Mouse (Mus musculus) MEL (cell line): ENCODE measurements around the gene Ddx52. TPM values are rescaled to one million over a fixed set of nuclear protein-coding genes. Genes with fewer than 3 reads are reported as not detected.

Experiments used
- DNase-seq: peaks from one replicate; pipeline ENCODE4 v3.0.0; 2011; ENCODE audit warnings: low read depth, low spot score
- H3K27ac ChIP-seq: 2 replicates; pipeline ENCODE4 v1.5.1; 2012; ENCODE audit warnings: low read depth, mild to moderate bottlenecking, control low read depth, low read length, moderate library complexity; ENCODE audit not compliant: control insufficient read depth
- H3K27me3 ChIP-seq, 2 experiments: fragments of 150-350 bp in 1 of 2; sonication (generic) in 1 of 2; 2 replicates each; pipeline ENCODE4 v1.6.1; 2012; ENCODE audit warnings: low read length in 2 of 2, mild to moderate bottlenecking in 2 of 2, improper control_type of control experiment in 1 of 2, moderate library complexity in 1 of 2; ENCODE audit not compliant: insufficient read depth in 2 of 2, control insufficient read depth in 1 of 2
- H3K36me3 ChIP-seq, 2 experiments: 2 replicates each; pipeline ENCODE4 v1.6.1; 2012 to 2014; ENCODE audit warnings: low read length in 2 of 2, improper control_type of control experiment in 1 of 2, inconsistent platforms in 1 of 2, mild to moderate bottlenecking in 1 of 2; ENCODE audit not compliant: insufficient read depth in 2 of 2, control insufficient read depth in 1 of 2
- H3K4me1 ChIP-seq, 2 experiments: fragments of 150-350 bp in 1 of 2; sonication (generic) in 1 of 2; 2 replicates each; pipeline ENCODE4 v1.6.1; 2012; ENCODE audit warnings: low read length in 2 of 2, improper control_type of control experiment in 1 of 2, mild to moderate bottlenecking in 1 of 2; ENCODE audit not compliant: insufficient read depth in 2 of 2, control insufficient read depth in 1 of 2
- H3K4me3 ChIP-seq, 2 experiments: fragments of 150-350 bp in 1 of 2; sonication (generic) in 1 of 2; 2 replicates each; pipeline ENCODE4 v1.5.1; 2012; ENCODE audit warnings: low read depth in 2 of 2, low read length in 2 of 2, mild to moderate bottlenecking in 2 of 2, moderate library complexity in 2 of 2, control low read depth in 1 of 2, improper control_type of control experiment in 1 of 2; ENCODE audit not compliant: control insufficient read depth in 1 of 2, insufficient read depth in 1 of 2
- H3K79me2 ChIP-seq: 2 replicates; pipeline ENCODE4 v1.6.1; 2012; ENCODE audit warnings: mild to moderate bottlenecking, low read length, moderate library complexity; ENCODE audit not compliant: control insufficient read depth, poor library complexity, insufficient read depth
- H3K9ac ChIP-seq: 2 replicates; pipeline ENCODE4 v1.6.1; 2012; ENCODE audit warnings: low read depth, mild to moderate bottlenecking, control low read depth, low read length, moderate library complexity; ENCODE audit not compliant: control insufficient read depth, poor library complexity, severe bottlenecking
- H3K9me3 ChIP-seq: fragments of 150-350 bp; sonication (generic); replicated peaks from 2 replicates; pipeline ENCODE4 v1.6.1; 2012; ENCODE audit warnings: mild to moderate bottlenecking, low read length, improper control_type of control experiment, moderate library complexity; ENCODE audit not compliant: insufficient read depth
- EP300 ChIP-seq, 2 experiments: IDR thresholded peaks; 2 replicates each; pipeline ENCODE4 v1.6.1; 2011; ENCODE audit warnings: improper control_type of control experiment in 2 of 2, low read length in 2 of 2, low read depth in 1 of 2, mild to moderate bottlenecking in 1 of 2
- ETS1 ChIP-seq: IDR thresholded peaks from 2 replicates; pipeline ENCODE4 v1.6.1; 2012; ENCODE audit warnings: low read depth, mild to moderate bottlenecking, inconsistent platforms, low read length, improper control_type of control experiment, moderate library complexity
- GABPA ChIP-seq: IDR thresholded peaks from 2 replicates; pipeline ENCODE4 v1.6.1; 2012; ENCODE audit warnings: low read depth, mild to moderate bottlenecking, inconsistent platforms, low read length, improper control_type of control experiment, moderate library complexity
- GATA1 ChIP-seq: IDR thresholded peaks from 2 replicates; pipeline ENCODE4 v1.6.1; 2011; ENCODE audit warnings: low read depth, low read length, improper control_type of control experiment
- HCFC1 ChIP-seq: IDR thresholded peaks from 2 replicates; pipeline ENCODE4 v1.6.1; 2012; ENCODE audit warnings: low read depth, mild to moderate bottlenecking, inconsistent platforms, low read length, improper control_type of control experiment, moderate library complexity
- JUND ChIP-seq: IDR thresholded peaks from 2 replicates; pipeline ENCODE4 v1.6.1; 2011; ENCODE audit warnings: low read depth, mild to moderate bottlenecking, improper control_type of control experiment, low read length
- MAFK ChIP-seq: IDR thresholded peaks from 2 replicates; pipeline ENCODE4 v1.6.1; 2011; ENCODE audit warnings: low read depth, mild to moderate bottlenecking, low read length, improper control_type of control experiment, borderline replicate concordance
- MAZ ChIP-seq: IDR thresholded peaks from 2 replicates; pipeline ENCODE4 v1.6.1; 2012; ENCODE audit warnings: low read depth, mild to moderate bottlenecking, inconsistent platforms, low read length, improper control_type of control experiment
- MXI1 ChIP-seq: IDR thresholded peaks from 2 replicates; pipeline ENCODE4 v1.6.1; 2011; ENCODE audit warnings: mild to moderate bottlenecking, low read depth, low read length, improper control_type of control experiment
- MYB ChIP-seq: IDR thresholded peaks from 2 replicates; pipeline ENCODE4 v1.6.1; 2011; ENCODE audit warnings: mild to moderate bottlenecking, low read depth, low read length, improper control_type of control experiment
- MYC ChIP-seq: IDR thresholded peaks from 2 replicates; pipeline ENCODE4 v1.6.1; 2011; ENCODE audit warnings: low read depth, mild to moderate bottlenecking, low read length, improper control_type of control experiment, moderate library complexity
- POLR2A ChIP-seq, 2 experiments: IDR thresholded peaks; 2 replicates each; pipeline ENCODE4 v1.6.1; 2011 to 2012; ENCODE audit warnings: low read length in 2 of 2, mild to moderate bottlenecking in 2 of 2, control low read depth in 1 of 2, improper control_type of control experiment in 1 of 2, low read depth in 1 of 2, moderate library complexity in 1 of 2; ENCODE audit not compliant: control insufficient read depth in 1 of 2, insufficient read depth in 1 of 2, poor library complexity in 1 of 2
- POLR2AphosphoS2 ChIP-seq: IDR thresholded peaks from 2 replicates; pipeline ENCODE4 v1.6.1; 2011; ENCODE audit warnings: low read length, improper control_type of control experiment
- SIN3A ChIP-seq: IDR thresholded peaks from 2 replicates; pipeline ENCODE4 v1.6.1; 2012; ENCODE audit warnings: low read length, improper control_type of control experiment, inconsistent platforms
- TBP ChIP-seq: IDR thresholded peaks from 2 replicates; pipeline ENCODE4 v1.8.0; 2011; ENCODE audit warnings: low read depth, low read length, improper control_type of control experiment
- TCF12 ChIP-seq: IDR thresholded peaks from 2 replicates; pipeline ENCODE4 v1.6.1; 2014; ENCODE audit warnings: low read depth, mild to moderate bottlenecking, inconsistent platforms, low read length, improper control_type of control experiment, moderate library complexity
- ZC3H11A ChIP-seq: IDR thresholded peaks from 2 replicates; pipeline ENCODE4 v1.6.1; 2012; ENCODE audit warnings: low read depth, mild to moderate bottlenecking, inconsistent platforms, low read length, improper control_type of control experiment
- ZKSCAN1 ChIP-seq: IDR thresholded peaks from 2 replicates; pipeline ENCODE4 v1.6.1; 2012; ENCODE audit warnings: low read depth, mild to moderate bottlenecking, inconsistent platforms, low read length, improper control_type of control experiment, moderate library complexity
- polyA plus RNA-seq, 2 experiments: library from polyadenylated mRNA; stranded (reverse) in 1 of 2; unstranded in 1 of 2; fragments of >175 nt in 1 of 2; fragments of >200 nt in 1 of 2; gene quantifications; 2 replicates each; pipeline versions ENCODE4 v1.2.1 to v1.2.4; 2012; ENCODE audit warnings: low replicate concordance in 2 of 2, low read depth in 1 of 2; ENCODE audit not compliant: insufficient read length in 2 of 2, insufficient read depth in 1 of 2, missing spikeins in 1 of 2
- total RNA-seq: library from RNA; depleted of rRNA; stranded (reverse); fragments of 300-350 nt; gene quantifications from 2 replicates; pipeline ENCODE4 v1.2.3, GENCODE M21; 2012

Gene Ddx52
- total and polyA plus RNA-seq, 3 experiments: 48.2 to 58.6 TPM; not detected in 1

DNA sequence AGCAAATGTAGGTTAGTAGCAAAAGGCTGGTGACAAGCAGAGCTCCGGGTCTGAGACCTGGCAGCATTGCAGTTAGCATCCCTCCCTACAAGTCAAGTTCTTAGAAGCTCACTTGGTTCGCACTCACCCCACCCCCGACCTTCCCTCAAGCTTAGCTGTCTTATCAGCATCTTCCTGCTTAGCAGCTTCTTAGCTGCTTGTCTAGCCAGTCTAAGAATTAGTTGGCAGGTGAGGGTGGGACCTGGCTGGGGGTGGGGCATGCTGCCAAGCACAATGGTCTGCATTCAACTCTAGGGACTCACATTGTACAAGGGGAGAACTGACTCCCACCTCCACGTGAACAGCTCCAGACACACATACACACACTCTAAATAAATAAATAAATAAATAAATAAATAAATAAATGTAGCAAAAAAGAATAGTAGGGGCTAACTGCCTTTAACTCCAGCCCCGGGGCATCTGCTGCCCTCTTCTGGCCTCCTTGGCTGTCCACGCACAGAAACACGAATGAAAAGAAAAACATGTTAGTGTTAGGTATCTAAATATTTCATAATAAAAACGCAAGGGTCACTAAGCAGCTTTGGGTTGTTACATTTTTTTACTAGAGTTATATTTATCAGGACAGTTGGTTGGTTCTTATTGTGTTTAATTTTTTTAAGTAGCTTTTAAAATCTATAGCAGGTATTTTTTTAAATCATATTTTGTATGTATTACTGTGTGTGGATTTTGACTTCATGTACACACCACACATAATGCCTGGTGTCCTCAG is 25.8 kb downstream of the Ddx52 start (continued):
- no peak for TF ChIP-seq TBP

DNA sequence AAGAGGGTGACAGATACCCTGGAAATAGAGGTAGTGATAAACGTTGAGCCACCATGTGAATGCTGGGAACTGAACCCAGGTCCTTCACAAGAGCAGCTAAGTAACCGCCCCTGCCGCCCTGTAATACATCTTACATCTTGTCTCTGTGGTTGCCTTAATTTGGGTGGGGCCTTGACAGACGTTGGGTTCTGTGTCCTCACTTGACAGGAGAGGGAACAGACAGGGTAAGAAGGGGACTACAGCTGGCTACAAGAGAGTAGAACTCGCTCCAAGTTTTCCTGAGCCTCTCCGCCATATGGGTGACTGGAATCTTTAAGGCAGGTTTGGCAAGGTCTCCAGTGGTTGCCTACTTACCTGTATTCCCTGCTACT is 26.3 kb downstream of the Ddx52 start:
- TF ChIP-seq SIN3A: peak; percentile 78; the same call in 1 of the 2 replicates
- TF ChIP-seq HCFC1: peak; percentile 44; the same call in 1 of the 2 replicates
- TF ChIP-seq MAFK: no peak
- peak; percentile 73 for TF ChIP-seq MXI1
- TF ChIP-seq MYB: peak; percentile 61
- TF ChIP-seq GATA1: peak; percentile 3; the same call in 1 of the 2 replicates
- TF ChIP-seq TBP: peak; percentile 29; the same call in 1 of the 2 replicates
- TF ChIP-seq MAZ: 0 out of 2 replicates have a peak, but pooled peaks have one; percentile 59
- TF ChIP-seq ZKSCAN1: no peak
- TF ChIP-seq ETS1: peak; percentile 71; the same call in 1 of the 2 replicates
- TF ChIP-seq GABPA: no peak
- peak; percentile 10 to 79; a peak in 2 of 4 replicates for TF ChIP-seq EP300 (IDR thresholded peaks at IDR 0.05; ENCODE audit: low read depth in 1 of 2, low read length in 2 of 2)
- no peak for TF ChIP-seq ZC3H11A
- peak; percentile 48 for TF ChIP-seq TCF12
- peak in 1 of 2 experiments; percentile 67; a peak in 2 of 4 replicates for TF ChIP-seq POLR2A (IDR thresholded peaks at IDR 0.05; ENCODE audit: control insufficient read depth in 1 of 2, insufficient read depth in 1 of 2, low read depth in 1 of 2, low read length in 2 of 2, poor library complexity in 1 of 2)
- 0 out of 2 replicates have a peak, but pooled peaks have one; percentile 34 for TF ChIP-seq POLR2AphosphoS2
- no peak for TF ChIP-seq JUND
- 0 out of 2 replicates have a peak, but pooled peaks have one; percentile 24 for TF ChIP-seq MYC
- H3K79me2 ChIP-seq: peaks cover 11% of the 10 kb centered on the region
- H3K36me3 ChIP-seq: peaks cover 4 to 38% of the 10 kb centered on the region in 2 experiments
- H3K4me1 ChIP-seq: peaks cover 31% of the 10 kb centered on the region in 2 experiments
- peak overlapping the region in 1 of 2 experiments; percentile 2; a peak in 1 of 4 replicates for H3K4me3 ChIP-seq
- no peaks in the 10 kb centered on the region for H3K27me3 ChIP-seq
- peak overlapping the region; percentile 75 for H3K27ac ChIP-seq
- peak overlapping the region; percentile 49 for H3K9ac ChIP-seq
- DNase-seq: peak; percentile 92
- H3K9me3 ChIP-seq: no peaks in the 10 kb centered on the region
